Mouse (Mus musculus): Measurements from ENCODE around the gene Traip. TPM values are rescaled to one million over a fixed set of nuclear protein-coding genes. Genes with fewer than 3 reads are reported as not detected.
"Not testable (repeated sequence)": the region's sequence is repeated elsewhere in the genome, so short reads cannot be mapped to it uniquely, and the experiment has no call there.

The Traip gene
- polyA plus RNA-seq, 2 experiments, result 7.4 to 18.1 TPM

- Histone ChIP-seq H3K4me1 (replicated peaks; ENCODE audit: control insufficient read depth in 2 of 2, insufficient read depth in 2 of 2, low read length in 1 of 2) (peaks cover 16 to 21% of the 10 kb centered on the region in 2 experiments), H3K4me2 (ENCODE audit: low read depth) (no peak overlapping the region), H3K4me3 (ENCODE audit: insufficient read depth in 1 of 2, low read depth in 2 of 2, low read length in 2 of 2) (no peak overlapping the region), H3K9ac (replicated peaks) (no peak overlapping the region), H3K27me3 (ENCODE audit: control insufficient read depth, insufficient read depth, low read length) (no peaks in the 10 kb centered on the region), H3K27ac (no peak overlapping the region), H3K9me3 (ENCODE audit: control insufficient read depth, low read length) (no peaks in the 10 kb centered on the region), H3K36me3 (replicated peaks; ENCODE audit: control insufficient read depth, insufficient read depth, low read depth) (peaks cover 13% of the 10 kb centered on the region)
- no peak for ATAC-seq (ENCODE audit: insufficient read depth)
- TF ChIP-seq CTCF (IDR thresholded peaks at IDR 0.05; ENCODE audit: low read depth) (no peak), EP300 (IDR thresholded peaks at IDR 0.05; ENCODE audit: low read depth) (no peak)
- 85% methylated on average over 5 of the region's 5 CpGs for WGBS (ENCODE audit: insufficient replicate concordance)
- DNase-seq (ENCODE audit: low read depth in 3 of 3, low spot score in 3 of 3), result no peak
Observed at GRCm38 (mm10) chr9:108008041-108008440, 58.1 kb downstream of the Traip start.

DNA sequence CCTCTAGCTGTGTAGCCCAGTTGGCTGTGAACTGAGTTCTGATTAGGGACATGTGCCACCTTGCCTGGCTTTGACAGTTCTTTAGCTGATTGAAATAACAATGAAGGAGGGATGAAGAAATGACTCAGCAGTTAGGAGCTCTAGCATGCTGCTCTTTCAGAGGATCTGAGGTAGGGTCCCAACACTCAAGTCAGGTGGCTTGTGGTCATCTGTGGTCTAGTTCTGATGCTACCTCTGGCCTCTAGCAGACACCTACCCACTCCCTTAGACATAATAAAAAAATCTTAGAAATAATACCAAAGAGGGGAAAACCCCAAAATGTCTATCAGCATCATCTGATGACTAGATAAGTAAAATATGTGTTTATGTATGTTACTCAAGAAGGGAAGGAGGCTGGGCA, 60.4 kb downstream of the Traip start:
- DNase-seq (ENCODE audit: low read depth in 3 of 3, low spot score in 3 of 3) (no peak), ATAC-seq (ENCODE audit: insufficient read depth) (no peak)
- Histone ChIP-seq H3K27me3 (ENCODE audit: control insufficient read depth, insufficient read depth, low read length) (no peaks in the 10 kb centered on the region), H3K4me3 (ENCODE audit: insufficient read depth in 1 of 2, low read depth in 2 of 2, low read length in 2 of 2) (no peak overlapping the region), H3K9me3 (ENCODE audit: control insufficient read depth, low read length) (no peaks in the 10 kb centered on the region), H3K27ac (no peak overlapping the region), H3K9ac (replicated peaks) (no peak overlapping the region), H3K4me1 (replicated peaks; ENCODE audit: control insufficient read depth in 2 of 2, insufficient read depth in 2 of 2, low read length in 1 of 2) (peaks cover 2 to 4% of the 10 kb centered on the region in 2 experiments; a peak in 3 of 4 replicates), H3K36me3 (replicated peaks; ENCODE audit: control insufficient read depth, insufficient read depth, low read depth) (peaks cover 14% of the 10 kb centered on the region), H3K4me2 (ENCODE audit: low read depth) (no peak overlapping the region)
- TF ChIP-seq CTCF (IDR thresholded peaks at IDR 0.05; ENCODE audit: low read depth) (no peak), EP300 (IDR thresholded peaks at IDR 0.05; ENCODE audit: low read depth) (no peak)

GRCm38 (mm10) chr9:108013577-108013976, 63.6 kb downstream of the Traip start:
- not testable (repeated sequence) for H3K27me3 ChIP-seq (ENCODE audit: control insufficient read depth, insufficient read depth, low read length)

GRCm38 (mm10) chr9:108017127-108017526, 67.2 kb downstream of the Traip start:
- no peak overlapping the region for H3K4me3 ChIP-seq (ENCODE audit: insufficient read depth in 1 of 2, low read depth in 2 of 2, low read length in 2 of 2)
- no peaks in the 10 kb centered on the region for H3K27me3 ChIP-seq (ENCODE audit: control insufficient read depth, insufficient read depth, low read length)
- DNase-seq (ENCODE audit: low read depth in 3 of 3, low spot score in 3 of 3), result no peak
- H3K9me3 ChIP-seq (ENCODE audit: control insufficient read depth, low read length), result no peaks in the 10 kb centered on the region
- no peak overlapping the region for H3K9ac ChIP-seq (replicated peaks)
- peaks cover 19% of the 10 kb centered on the region; the same call in 1 of the 2 replicates for H3K36me3 ChIP-seq (replicated peaks; ENCODE audit: control insufficient read depth, insufficient read depth, low read depth)
- H3K4me1 ChIP-seq (replicated peaks; ENCODE audit: control insufficient read depth in 2 of 2, insufficient read depth in 2 of 2, low read length in 1 of 2), result no peaks in the 10 kb centered on the region
- TF ChIP-seq CTCF (IDR thresholded peaks at IDR 0.05; ENCODE audit: low read depth) (no peak), EP300 (IDR thresholded peaks at IDR 0.05; ENCODE audit: low read depth) (no peak)
- H3K27ac ChIP-seq, result no peak overlapping the region
- H3K4me2 ChIP-seq (ENCODE audit: low read depth), result no peak overlapping the region
- WGBS (ENCODE audit: insufficient replicate concordance), result 79% methylated on average over 3 of the region's 3 CpGs
- ATAC-seq (ENCODE audit: insufficient read depth), result no peak

More at GRCm38 (mm10) chr9:108013577-108013976, 63.6 kb downstream of the Traip start:
- not testable (repeated sequence) for H3K4me3 ChIP-seq (ENCODE audit: insufficient read depth in 1 of 2, low read depth in 2 of 2, low read length in 2 of 2); H3K27ac ChIP-seq; H3K4me1 ChIP-seq (replicated peaks; ENCODE audit: control insufficient read depth in 2 of 2, insufficient read depth in 2 of 2, low read length in 1 of 2); H3K9me3 ChIP-seq (ENCODE audit: control insufficient read depth, low read length); H3K9ac ChIP-seq (replicated peaks); H3K4me2 ChIP-seq (ENCODE audit: low read depth); DNase-seq (ENCODE audit: low read depth in 3 of 3, low spot score in 3 of 3); ATAC-seq (ENCODE audit: insufficient read depth)
- peaks cover 16% of the 10 kb centered on the region; the same call in 1 of the 2 replicates for H3K36me3 ChIP-seq (replicated peaks; ENCODE audit: control insufficient read depth, insufficient read depth, low read depth)
- 93% methylated on average over 2 of the region's 2 CpGs for WGBS (ENCODE audit: insufficient replicate concordance)

GRCm38 (mm10) chr9:108020741-108021140, 70.8 kb downstream of the Traip start:
- DNase-seq (ENCODE audit: low read depth in 3 of 3, low spot score in 3 of 3) (no peak), ATAC-seq (ENCODE audit: insufficient read depth) (no peak)

More at GRCm38 (mm10) chr9:108020741-108021140, 70.8 kb downstream of the Traip start:
- WGBS (ENCODE audit: insufficient replicate concordance), result 85% methylated on average over 1 of the region's 1 CpGs
- Histone ChIP-seq H3K4me2 (ENCODE audit: low read depth) (no peak overlapping the region), H3K9me3 (ENCODE audit: control insufficient read depth, low read length) (no peaks in the 10 kb centered on the region), H3K4me3 (ENCODE audit: insufficient read depth in 1 of 2, low read depth in 2 of 2, low read length in 2 of 2) (no peak overlapping the region), H3K4me1 (replicated peaks; ENCODE audit: control insufficient read depth in 2 of 2, insufficient read depth in 2 of 2, low read length in 1 of 2) (no peaks in the 10 kb centered on the region), H3K9ac (replicated peaks) (no peak overlapping the region), H3K27ac (no peak overlapping the region), H3K36me3 (replicated peaks; ENCODE audit: control insufficient read depth, insufficient read depth, low read depth) (peaks cover 27% of the 10 kb centered on the region), H3K27me3 (ENCODE audit: control insufficient read depth, insufficient read depth, low read length) (no peaks in the 10 kb centered on the region)
- no peak for TF ChIP-seq CTCF (IDR thresholded peaks at IDR 0.05; ENCODE audit: low read depth)
- TF ChIP-seq EP300 (IDR thresholded peaks at IDR 0.05; ENCODE audit: low read depth), result no peak

Other genes starting within 250 kb of the Traip start
- gene Sema3f, start 239.7 kb upstream of the Traip start, polyA plus RNA-seq (2012; rRNA removed), result 3.1 and 3.5 TPM in 2 replicates
- gene Sema3f, start 239.7 kb upstream of the Traip start, polyA plus RNA-seq (2014; fragmentation: Nextera tagmentation; extraction: Ambion mirVana), result 0.69 and 1.1 TPM in 2 replicates
- gene Rbm5, start 179.1 kb upstream of the Traip start, polyA plus RNA-seq (2012; rRNA removed), result 23.7 and 35.2 TPM in 2 replicates
- 40.8 and 45.1 TPM in 2 replicates for gene Rbm5, start 179.1 kb upstream of the Traip start, polyA plus RNA-seq (2014; fragmentation: Nextera tagmentation; extraction: Ambion mirVana)
- 14.2 and 18.9 TPM in 2 replicates for gene Rbm6, start 76.9 kb upstream of the Traip start, polyA plus RNA-seq (2012; rRNA removed)
- gene Rbm6, start 76.9 kb upstream of the Traip start, polyA plus RNA-seq (2014; fragmentation: Nextera tagmentation; extraction: Ambion mirVana), result 19.4 and 20.9 TPM in 2 replicates
- gene Mon1a, start 62.0 kb upstream of the Traip start, polyA plus RNA-seq (2012; rRNA removed), result 4.0 and 4.5 TPM in 2 replicates
- gene Mon1a, start 62.0 kb upstream of the Traip start, polyA plus RNA-seq (2014; fragmentation: Nextera tagmentation; extraction: Ambion mirVana), result 3.8 and 4.5 TPM in 2 replicates
- 1.2 and 1.7 TPM in 2 replicates for gene Mst1r, start 43.3 kb upstream of the Traip start, polyA plus RNA-seq (2012; rRNA removed)
- gene Mst1r, start 43.3 kb upstream of the Traip start, polyA plus RNA-seq (2014; fragmentation: Nextera tagmentation; extraction: Ambion mirVana), result 0.37 TPM in 2 replicates
- not detected in 2 replicates for gene Actl11, start 21.7 kb upstream of the Traip start, polyA plus RNA-seq (2012; rRNA removed)
- gene Actl11, start 21.7 kb upstream of the Traip start, polyA plus RNA-seq (2014; fragmentation: Nextera tagmentation; extraction: Ambion mirVana), result not detected in 2 replicates
- 0.10 and 0.18 TPM in 2 replicates for gene Camkv, start 14.5 kb upstream of the Traip start, polyA plus RNA-seq (2012; rRNA removed)
- gene Camkv, start 14.5 kb upstream of the Traip start, polyA plus RNA-seq (2014; fragmentation: Nextera tagmentation; extraction: Ambion mirVana), result not detected in 2 replicates
- 69.4 and 83.3 TPM in 2 replicates for gene Uba7, start 25.4 kb downstream of the Traip start, polyA plus RNA-seq (2012; rRNA removed)
- gene Uba7, start 25.4 kb downstream of the Traip start, polyA plus RNA-seq (2014; fragmentation: Nextera tagmentation; extraction: Ambion mirVana), result 49.1 and 54.2 TPM in 2 replicates
- gene Gm20661, start 32.9 kb downstream of the Traip start, polyA plus RNA-seq (2012; rRNA removed), result 0.53 and 0.64 TPM in 2 replicates
- gene Gm20661, start 32.9 kb downstream of the Traip start, polyA plus RNA-seq (2014; fragmentation: Nextera tagmentation; extraction: Ambion mirVana), result 0.06 and 0.34 TPM in 2 replicates
- 23.8 and 33.0 TPM in 2 replicates for gene Inka1, start 35.7 kb downstream of the Traip start, polyA plus RNA-seq (2012; rRNA removed)
- gene Inka1, start 35.7 kb downstream of the Traip start, polyA plus RNA-seq (2014; fragmentation: Nextera tagmentation; extraction: Ambion mirVana), result 51.6 and 57.3 TPM in 2 replicates
- gene Cdhr4, start 42.4 kb downstream of the Traip start, polyA plus RNA-seq (2012; rRNA removed), result 2.7 and 3.5 TPM in 2 replicates
- 0.38 and 1.1 TPM in 2 replicates for gene Cdhr4, start 42.4 kb downstream of the Traip start, polyA plus RNA-seq (2014; fragmentation: Nextera tagmentation; extraction: Ambion mirVana)
- gene Gm20662, start 46.2 kb downstream of the Traip start, polyA plus RNA-seq (2012; rRNA removed), result 0.47 and 0.95 TPM in 2 replicates
- not detected in 2 replicates for gene Gm20662, start 46.2 kb downstream of the Traip start, polyA plus RNA-seq (2014; fragmentation: Nextera tagmentation; extraction: Ambion mirVana)
- 24.9 and 30.9 TPM in 2 replicates for gene Ip6k1, start 52.4 kb downstream of the Traip start, polyA plus RNA-seq (2012; rRNA removed)
- 13.3 and 14.7 TPM in 2 replicates for gene Ip6k1, start 52.4 kb downstream of the Traip start, polyA plus RNA-seq (2014; fragmentation: Nextera tagmentation; extraction: Ambion mirVana)
- gene Gmppb, start 99.1 kb downstream of the Traip start, polyA plus RNA-seq (2012; rRNA removed), result 6.7 and 12.9 TPM in 2 replicates
- 14.3 and 15.5 TPM in 2 replicates for gene Gmppb, start 99.1 kb downstream of the Traip start, polyA plus RNA-seq (2014; fragmentation: Nextera tagmentation; extraction: Ambion mirVana)
- gene Amigo3, start 103.0 kb downstream of the Traip start, polyA plus RNA-seq (2012; rRNA removed), result 0.51 and 0.75 TPM in 2 replicates
- 0.89 and 1.4 TPM in 2 replicates for gene Amigo3, start 103.0 kb downstream of the Traip start, polyA plus RNA-seq (2014; fragmentation: Nextera tagmentation; extraction: Ambion mirVana)
- 21.0 and 21.3 TPM in 2 replicates for gene Mst1, start 130.3 kb downstream of the Traip start, polyA plus RNA-seq (2012; rRNA removed)
- gene Mst1, start 130.3 kb downstream of the Traip start, polyA plus RNA-seq (2014; fragmentation: Nextera tagmentation; extraction: Ambion mirVana), result 24.1 and 29.7 TPM in 2 replicates
- 139 and 146 TPM in 2 replicates for gene Rnf123, start 133.2 kb downstream of the Traip start, polyA plus RNA-seq (2012; rRNA removed)
- 88.2 and 102 TPM in 2 replicates for gene Rnf123, start 133.2 kb downstream of the Traip start, polyA plus RNA-seq (2014; fragmentation: Nextera tagmentation; extraction: Ambion mirVana)
- 126 and 150 TPM in 2 replicates for gene Apeh, start 144.5 kb downstream of the Traip start, polyA plus RNA-seq (2012; rRNA removed)
- 153 and 172 TPM in 2 replicates for gene Apeh, start 144.5 kb downstream of the Traip start, polyA plus RNA-seq (2014; fragmentation: Nextera tagmentation; extraction: Ambion mirVana)
- 0.86 and 1.1 TPM in 2 replicates for gene Bsn, start 240.2 kb downstream of the Traip start, polyA plus RNA-seq (2012; rRNA removed)
- gene Bsn, start 240.2 kb downstream of the Traip start, polyA plus RNA-seq (2014; fragmentation: Nextera tagmentation; extraction: Ambion mirVana), result 1.1 and 1.4 TPM in 2 replicates